Mouse (Mus musculus): ENCODE data around the gene Mfsd11. TPM values are rescaled to one million over a fixed set of nuclear protein-coding genes. Genes with fewer than 3 reads are reported as not detected.
"Not testable (repeated sequence)": the region's sequence is repeated elsewhere in the genome, so short reads cannot be mapped to it uniquely, and the experiment has no call there.

Mfsd11 gene
- polyA plus RNA-seq, 2 experiments: 35.0 to 46.0 TPM

- TF ChIP-seq POLR2A (IDR thresholded peaks at IDR 0.05; ENCODE audit: borderline replicate concordance, extremely low read depth, insufficient read depth, insufficient read length): no peak
- Histone ChIP-seq H3K27me3 (ENCODE audit: control insufficient read depth, insufficient read depth, low read length) (no peaks in the 10 kb centered on the region), H3K4me2 (replicated peaks; ENCODE audit: low read depth, low read length, severe bottlenecking) (no peak overlapping the region), H3K4me1 (ENCODE audit: control insufficient read depth, insufficient read depth, low read length) (peaks cover 14% of the 10 kb centered on the region), H3K36me3 (ENCODE audit: control insufficient read depth, insufficient read depth, low read length) (peaks cover 54% of the 10 kb centered on the region), H3K9me3 (ENCODE audit: control insufficient read depth, low read length) (no peaks in the 10 kb centered on the region), H3K27ac (replicated peaks; ENCODE audit: low read depth, low read length) (no peak overlapping the region), H3K9ac (ENCODE audit: low read depth, low read length, severe bottlenecking) (no peak overlapping the region), H3K4me3 (replicated peaks; ENCODE audit: low read length) (no peak overlapping the region)
- WGBS: 92% methylated on average over 4 of the region's 4 CpGs
- DNase-seq (ENCODE audit: low spot score): no peak
- no peak for ATAC-seq (ENCODE audit: low FRiP score, low read depth)
These were observed 5.6 kb upstream of the Mfsd11 start for GRCm38 (mm10) chr11:116846593-116847181.

- Histone ChIP-seq H3K36me3 (ENCODE audit: control insufficient read depth, insufficient read depth, low read length) (peaks cover 57% of the 10 kb centered on the region), H3K4me3 (replicated peaks; ENCODE audit: low read length) (no peak overlapping the region), H3K4me2 (replicated peaks; ENCODE audit: low read depth, low read length, severe bottlenecking) (no peak overlapping the region), H3K9ac (ENCODE audit: low read depth, low read length, severe bottlenecking) (no peak overlapping the region), H3K4me1 (ENCODE audit: control insufficient read depth, insufficient read depth, low read length) (peaks cover 13% of the 10 kb centered on the region), H3K27ac (replicated peaks; ENCODE audit: low read depth, low read length) (no peak overlapping the region), H3K9me3 (ENCODE audit: control insufficient read depth, low read length) (no peaks in the 10 kb centered on the region), H3K27me3 (ENCODE audit: control insufficient read depth, insufficient read depth, low read length) (no peaks in the 10 kb centered on the region)
- ATAC-seq (ENCODE audit: low FRiP score, low read depth): no peak
- 79% methylated on average over 3 of the region's 3 CpGs for WGBS
- TF ChIP-seq POLR2A (IDR thresholded peaks at IDR 0.05; ENCODE audit: borderline replicate concordance, extremely low read depth, insufficient read depth, insufficient read length): no peak
- DNase-seq (ENCODE audit: low spot score): no peak
These were observed 4.8 kb upstream of the Mfsd11 start for GRCm38 (mm10) chr11:116847187-116848085.

DNA sequence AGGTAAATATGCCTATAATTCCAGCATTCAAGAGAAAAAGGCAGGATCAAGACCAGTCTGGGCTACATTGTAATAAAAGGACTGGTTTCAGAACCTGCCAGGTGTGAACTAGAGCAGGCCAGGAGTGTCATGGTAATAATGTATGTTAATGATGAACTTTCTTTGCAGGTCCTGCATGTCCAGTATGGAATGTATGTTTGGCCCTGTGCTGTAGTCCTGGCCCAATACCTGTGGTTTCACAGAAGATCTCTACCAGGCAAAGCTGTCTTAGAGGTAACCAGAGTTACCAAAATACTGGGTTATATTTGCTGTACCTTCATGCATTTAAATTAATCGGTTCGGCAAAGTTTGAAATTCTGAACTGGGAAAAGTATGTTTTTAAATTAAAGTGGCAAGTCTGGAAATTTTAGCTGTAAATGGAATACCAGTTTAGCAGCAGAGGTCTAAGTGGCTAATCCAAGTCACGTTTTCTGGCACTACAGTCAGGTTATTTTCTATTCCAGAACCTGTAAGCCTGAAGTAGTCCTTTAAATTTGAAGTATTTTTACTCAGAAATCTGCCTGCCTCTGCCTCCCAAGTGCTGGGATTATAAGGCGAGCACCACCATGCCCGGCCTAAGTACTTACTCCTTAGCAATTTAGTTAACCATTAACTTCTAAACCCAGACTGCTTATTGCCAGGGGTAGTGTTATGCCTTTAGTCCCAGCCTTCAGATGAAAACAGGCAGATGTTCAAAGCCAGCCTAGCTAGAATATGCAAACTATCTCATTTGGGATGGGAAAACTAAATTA lies 4.0 kb upstream of the Mfsd11 start:
- Histone ChIP-seq H3K9ac (ENCODE audit: low read depth, low read length, severe bottlenecking) (no peak overlapping the region), H3K27ac (replicated peaks; ENCODE audit: low read depth, low read length) (no peak overlapping the region), H3K9me3 (ENCODE audit: control insufficient read depth, low read length) (no peaks in the 10 kb centered on the region), H3K4me2 (replicated peaks; ENCODE audit: low read depth, low read length, severe bottlenecking) (no peak overlapping the region), H3K4me3 (replicated peaks; ENCODE audit: low read length) (no peak overlapping the region), H3K36me3 (ENCODE audit: control insufficient read depth, insufficient read depth, low read length) (peaks cover 57% of the 10 kb centered on the region), H3K27me3 (ENCODE audit: control insufficient read depth, insufficient read depth, low read length) (no peaks in the 10 kb centered on the region), H3K4me1 (ENCODE audit: control insufficient read depth, insufficient read depth, low read length) (peaks cover 13% of the 10 kb centered on the region)
- no peak for DNase-seq (ENCODE audit: low spot score)
- WGBS: 81% methylated on average over 5 of the region's 5 CpGs
- no peak for TF ChIP-seq POLR2A (IDR thresholded peaks at IDR 0.05; ENCODE audit: borderline replicate concordance, extremely low read depth, insufficient read depth, insufficient read length)
- ATAC-seq (ENCODE audit: low FRiP score, low read depth): no peak

DNA sequence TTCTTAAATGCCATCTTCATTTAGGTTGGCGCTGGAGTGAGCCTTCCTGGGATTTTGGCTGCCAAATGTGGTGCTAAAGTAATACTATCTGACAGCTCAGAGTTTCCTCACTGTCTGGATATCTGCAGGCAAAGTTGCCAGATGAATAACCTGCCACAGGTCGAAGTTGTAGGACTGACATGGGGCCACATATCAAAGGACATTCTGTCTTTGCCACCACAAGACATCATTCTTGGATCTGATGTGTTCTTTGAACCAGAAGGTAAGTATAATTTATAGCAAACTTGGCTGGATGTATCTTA lies 3.4 kb upstream of the Mfsd11 start:
- DNase-seq (ENCODE audit: low spot score); H3K9me3 ChIP-seq (ENCODE audit: control insufficient read depth, low read length); H3K27ac ChIP-seq (replicated peaks; ENCODE audit: low read depth, low read length); ATAC-seq (ENCODE audit: low FRiP score, low read depth); H3K9ac ChIP-seq (ENCODE audit: low read depth, low read length, severe bottlenecking); H3K4me2 ChIP-seq (replicated peaks; ENCODE audit: low read depth, low read length, severe bottlenecking); H3K27me3 ChIP-seq (ENCODE audit: control insufficient read depth, insufficient read depth, low read length); H3K4me3 ChIP-seq (replicated peaks; ENCODE audit: low read length): not testable (repeated sequence)
- Histone ChIP-seq H3K36me3 (ENCODE audit: control insufficient read depth, insufficient read depth, low read length) (peaks cover 57% of the 10 kb centered on the region), H3K4me1 (ENCODE audit: control insufficient read depth, insufficient read depth, low read length) (peaks cover 13% of the 10 kb centered on the region)
- WGBS: 84% methylated on average over 2 of the region's 2 CpGs

- no peak for TF ChIP-seq POLR2A (IDR thresholded peaks at IDR 0.05; ENCODE audit: borderline replicate concordance, extremely low read depth, insufficient read depth, insufficient read length)
- H3K27me3 ChIP-seq (ENCODE audit: control insufficient read depth, insufficient read depth, low read length): no peaks in the 10 kb centered on the region
- no peak for ATAC-seq (ENCODE audit: low FRiP score, low read depth)
- H3K36me3 ChIP-seq (ENCODE audit: control insufficient read depth, insufficient read depth, low read length): peaks cover 57% of the 10 kb centered on the region
- H3K27ac ChIP-seq (replicated peaks; ENCODE audit: low read depth, low read length): no peak overlapping the region
- no peak for DNase-seq (ENCODE audit: low spot score)
- H3K4me2 ChIP-seq (replicated peaks; ENCODE audit: low read depth, low read length, severe bottlenecking): no peak overlapping the region
- H3K9ac ChIP-seq (ENCODE audit: low read depth, low read length, severe bottlenecking): no peak overlapping the region
- peaks cover 11% of the 10 kb centered on the region for H3K4me1 ChIP-seq (ENCODE audit: control insufficient read depth, insufficient read depth, low read length)
- H3K9me3 ChIP-seq (ENCODE audit: control insufficient read depth, low read length): no peaks in the 10 kb centered on the region
- H3K4me3 ChIP-seq (replicated peaks; ENCODE audit: low read length): no peak overlapping the region
These were observed 2.7 kb upstream of the Mfsd11 start for GRCm38 (mm10) chr11:116849587-116849986.

Measured in limb, embryonic 14.5 days (tissue).